Mouse (Mus musculus) liver, embryonic 14.5 days (tissue): ENCODE measurements at regions not wholly inside any gene's neighbourhood (a gene's known extent, or its start where the extent isn't known, plus 50 kb on each side); places are given as distances from the start of the nearest gene placed in this dataset.

Source experiments
- ATAC-seq: fragments of 200-750 bp; cut with Nextera tagmentation; 2 replicates; pipeline ENCODE4 v1.8.0; 2017; ENCODE audit warnings: moderate number of reproducible peaks, mild to moderate bottlenecking, moderate library complexity; ENCODE audit not compliant: insufficient read depth
- DNase-seq, 3 experiments: peaks; one replicate each; pipeline ENCODE4 v3.0.0-alpha.2; 2012 to 2013; ENCODE audit warnings: low read depth in 3 of 3, low spot score in 3 of 3
- H3K27ac ChIP-seq: fragments of 300-500 bp; sonication (generic); 2 replicates; pipeline ENCODE4 v1.5.1; 2014; ENCODE audit warnings: moderate library complexity, mild to moderate bottlenecking, control low read depth, inconsistent platforms
- H3K27me3 ChIP-seq: fragments of 300-500 bp; sonication (generic); 2 replicates; pipeline ENCODE4 v1.6.1; 2014; ENCODE audit warnings: mild to moderate bottlenecking, low read length, moderate library complexity; ENCODE audit not compliant: control insufficient read depth, insufficient read depth
- H3K36me3 ChIP-seq: fragments of 300-500 bp; sonication (generic); replicated peaks from 2 replicates; pipeline ENCODE4 v1.6.1; 2014; ENCODE audit warnings: low read depth; ENCODE audit not compliant: control insufficient read depth, insufficient read depth
- H3K4me1 ChIP-seq, 2 experiments: fragments of 200-500 bp in 1 of 2; fragments of 300-500 bp in 1 of 2; sonication (generic) in 1 of 2; replicated peaks; 2 replicates each; pipeline ENCODE4 v1.6.1; 2012 to 2014; ENCODE audit warnings: antibody characterized with exemption in 1 of 2, inconsistent platforms in 1 of 2, low read length in 1 of 2; ENCODE audit not compliant: control insufficient read depth in 2 of 2, insufficient read depth in 2 of 2
- H3K4me2 ChIP-seq: fragments of 300-500 bp; sonication (generic); 2 replicates; pipeline ENCODE4 v1.6.1; 2014; ENCODE audit warnings: low read depth, mild to moderate bottlenecking, control low read depth, moderate library complexity
- H3K4me3 ChIP-seq, 2 experiments: fragments of 200-500 bp in 1 of 2; fragments of 300-500 bp in 1 of 2; sonication (generic) in 1 of 2; 2 replicates each; pipeline ENCODE4 v1.5.1; 2012 to 2014; ENCODE audit warnings: low read depth in 2 of 2, low read length in 2 of 2, mild to moderate bottlenecking in 2 of 2, control low read depth in 1 of 2, inconsistent platforms in 1 of 2, moderate library complexity in 1 of 2; ENCODE audit not compliant: insufficient read depth in 1 of 2
- H3K9ac ChIP-seq: fragments of 300-500 bp; sonication (generic); replicated peaks from 2 replicates; pipeline ENCODE4 v1.6.1; 2014; ENCODE audit warnings: mild to moderate bottlenecking, control low read depth, moderate library complexity
- H3K9me3 ChIP-seq: fragments of 300-500 bp; sonication (generic); 2 replicates; pipeline ENCODE4 v1.6.1; 2016; ENCODE audit warnings: low read length, mixed read lengths; ENCODE audit not compliant: control insufficient read depth
- CTCF ChIP-seq: IDR thresholded peaks from 2 replicates; pipeline ENCODE4 v1.5.1; 2016; ENCODE audit warnings: antibody characterized with exemption, low read depth, control low read depth
- EP300 ChIP-seq: IDR thresholded peaks from 2 replicates; pipeline ENCODE4 v1.6.1; 2016; ENCODE audit warnings: antibody characterized with exemption, low read depth
- WGBS: fragments of 180-500 bp; shearing (Covaris S2); extraction: QIAGEN DNeasy Blood & Tissue Kit; methylation state at CpG from one replicate; pipeline ENCODE4 v1.1.7; 2014; ENCODE audit not compliant: insufficient replicate concordance; 5-methylcytosine and 5-hydroxymethylcytosine counted together

DNA sequence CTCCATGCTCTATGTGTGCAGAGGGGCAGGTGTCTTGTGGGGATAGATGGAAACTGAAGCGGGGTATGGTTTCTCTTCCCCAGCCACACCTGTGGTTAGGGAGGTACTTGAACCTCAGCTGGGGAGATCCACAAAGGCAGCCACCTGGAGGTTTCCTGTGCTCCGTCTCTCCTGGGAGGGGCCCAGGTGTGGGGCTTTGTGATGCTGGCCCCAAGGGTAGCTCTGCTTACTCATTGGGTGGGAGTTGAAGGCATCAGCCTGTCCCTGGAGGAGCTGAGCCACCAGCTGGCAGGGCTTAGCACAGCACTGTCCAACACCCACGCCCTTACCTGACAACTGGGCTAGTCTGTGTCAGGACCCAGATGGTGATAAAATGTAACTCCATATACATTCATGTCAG lies 81.4 kb downstream of the Lhx2 start:
- Histone ChIP-seq H3K9me3 (no peaks in the 10 kb centered on the region), H3K4me3 (no peak overlapping the region), H3K4me1 (no peaks in the 10 kb centered on the region), H3K4me2 (no peak overlapping the region), H3K9ac (no peak overlapping the region), H3K27me3 (no peaks in the 10 kb centered on the region), H3K27ac (no peak overlapping the region), H3K36me3 (no peaks in the 10 kb centered on the region)
- no peak for ATAC-seq
- no peak for DNase-seq
- WGBS: 30% methylated on average over 3 of the region's 3 CpGs
- TF ChIP-seq EP300 (no peak), CTCF (no peak)

GRCm38 (mm10) chr2:38422406-38422805 lies 83.3 kb downstream of the Lhx2 start:
- TF ChIP-seq EP300: no peak
- TF ChIP-seq CTCF: no peak
- 56% methylated on average over 3 of the region's 3 CpGs for WGBS

DNA sequence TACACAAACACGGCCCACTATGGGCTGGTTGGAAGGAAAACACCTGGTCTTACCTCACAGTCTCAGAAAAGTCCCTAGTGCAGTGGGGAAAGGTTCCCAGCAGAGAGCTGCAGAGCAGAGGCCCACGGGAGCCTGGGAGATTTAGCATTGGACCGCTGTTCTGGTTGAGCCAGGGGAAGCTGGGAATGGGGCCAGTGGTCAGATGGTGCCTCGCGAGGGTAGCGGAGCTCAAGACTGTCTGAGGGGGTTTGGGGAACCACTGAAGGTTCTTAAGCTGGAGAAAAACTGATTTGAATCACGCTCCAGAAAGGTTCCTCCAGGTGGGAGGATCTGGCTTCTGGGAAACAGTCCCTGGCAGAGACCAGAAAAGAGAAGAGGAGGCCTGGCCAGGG lies 84.8 kb downstream of the Lhx2 start:
- H3K4me2 ChIP-seq: no peak overlapping the region
- DNase-seq: no peak
- H3K27me3 ChIP-seq: no peaks in the 10 kb centered on the region
- no peaks in the 10 kb centered on the region for H3K4me1 ChIP-seq
- no peak overlapping the region for H3K27ac ChIP-seq
- H3K9ac ChIP-seq: no peak overlapping the region
- no peak for ATAC-seq
- WGBS: 44% methylated on average over 7 of the region's 7 CpGs
- H3K4me3 ChIP-seq: no peak overlapping the region
- TF ChIP-seq EP300 (no peak), CTCF (no peak)
- no peaks in the 10 kb centered on the region for H3K9me3 ChIP-seq
- no peaks in the 10 kb centered on the region for H3K36me3 ChIP-seq

More at GRCm38 (mm10) chr2:38422406-38422805, 83.3 kb downstream of the Lhx2 start:
- H3K27ac ChIP-seq: no peak overlapping the region
- no peak overlapping the region for H3K4me2 ChIP-seq
- no peak for DNase-seq
- no peak overlapping the region for H3K4me3 ChIP-seq
- ATAC-seq: no peak
- H3K9ac ChIP-seq: no peak overlapping the region
- H3K4me1 ChIP-seq: no peaks in the 10 kb centered on the region
- no peaks in the 10 kb centered on the region for H3K9me3 ChIP-seq
- H3K27me3 ChIP-seq: no peaks in the 10 kb centered on the region
- H3K36me3 ChIP-seq: no peaks in the 10 kb centered on the region

- no peaks in the 10 kb centered on the region for H3K36me3 ChIP-seq
- no peaks in the 10 kb centered on the region for H3K9me3 ChIP-seq
- no peaks in the 10 kb centered on the region for H3K27me3 ChIP-seq
- no peak overlapping the region for H3K9ac ChIP-seq
- H3K4me3 ChIP-seq: no peak overlapping the region
- no peak overlapping the region for H3K27ac ChIP-seq
- no peaks in the 10 kb centered on the region for H3K4me1 ChIP-seq
- no peak overlapping the region for H3K4me2 ChIP-seq
- 11% methylated on average over 22 of the region's 22 CpGs for WGBS
- DNase-seq (no peak), ATAC-seq (no peak)
- TF ChIP-seq CTCF (no peak), EP300 (no peak)
Measured at GRCm38 (mm10) chr2:38424278-38424931, 85.3 kb downstream of the Lhx2 start.

GRCm38 (mm10) chr2:38424976-38425375 lies 85.9 kb downstream of the Lhx2 start:
- TF ChIP-seq EP300: no peak
- no peak for TF ChIP-seq CTCF
- H3K27me3 ChIP-seq: no peaks in the 10 kb centered on the region
- DNase-seq (no peak), ATAC-seq (no peak)
- H3K36me3 ChIP-seq: no peaks in the 10 kb centered on the region
- H3K9me3 ChIP-seq: no peaks in the 10 kb centered on the region
- H3K4me2 ChIP-seq: no peak overlapping the region
- WGBS: 23% methylated on average over 9 of the region's 9 CpGs
- H3K4me3 ChIP-seq: no peak overlapping the region
- no peak overlapping the region for H3K9ac ChIP-seq
- no peak overlapping the region for H3K27ac ChIP-seq
- no peaks in the 10 kb centered on the region for H3K4me1 ChIP-seq
